Mouse (Mus musculus): ENCODE results near the gene Neurl2.

Gene Neurl2

GRCm38 (mm10) chr2:164815821-164816220 is 17.4 kb downstream of the Neurl2 start:
- DNase-seq (ENCODE audit: low read depth) = no peak

DNA sequence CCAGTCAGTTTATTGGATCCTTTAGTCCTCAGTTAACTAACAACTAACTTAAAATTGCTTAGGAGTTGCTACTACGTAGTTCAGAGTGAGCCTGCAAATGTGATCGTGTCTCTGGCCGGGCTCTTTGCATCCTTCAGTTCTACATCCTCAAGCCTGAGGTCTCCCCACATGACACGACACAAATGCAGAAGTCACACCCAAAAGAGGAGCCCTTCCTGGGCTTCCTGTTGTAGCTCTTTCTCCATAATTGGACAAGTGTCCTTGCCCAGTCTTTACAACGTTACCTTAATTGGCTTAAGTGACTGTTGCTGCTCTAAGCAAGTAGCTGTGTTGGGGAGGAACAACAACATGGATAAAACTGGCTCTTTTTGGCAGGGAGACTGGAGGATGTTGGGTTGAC is 17.9 kb downstream of the Neurl2 start:
- DNase-seq (ENCODE audit: low read depth) = no peak

DNA sequence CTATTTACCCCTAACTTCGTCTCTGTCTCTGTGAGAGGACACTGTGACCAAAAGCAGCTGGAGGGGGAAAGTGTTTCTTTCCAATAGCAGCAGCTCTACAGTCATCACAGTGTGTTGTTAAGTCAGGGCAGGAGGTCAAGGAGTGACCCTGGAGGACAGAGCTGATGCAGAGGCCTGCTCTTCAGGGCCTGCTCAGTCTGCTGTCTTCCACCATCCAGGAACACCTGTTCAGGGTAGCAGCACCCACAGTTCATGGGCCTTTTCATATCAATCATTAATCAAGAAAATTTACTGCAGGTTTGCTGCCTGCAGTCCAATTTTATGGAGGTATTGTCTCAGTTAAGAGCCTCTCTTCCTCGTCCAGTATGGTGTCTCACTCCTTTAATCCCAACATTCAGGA is 19.7 kb downstream of the Neurl2 start:
- DNase-seq (ENCODE audit: low read depth) = no peak

DNA sequence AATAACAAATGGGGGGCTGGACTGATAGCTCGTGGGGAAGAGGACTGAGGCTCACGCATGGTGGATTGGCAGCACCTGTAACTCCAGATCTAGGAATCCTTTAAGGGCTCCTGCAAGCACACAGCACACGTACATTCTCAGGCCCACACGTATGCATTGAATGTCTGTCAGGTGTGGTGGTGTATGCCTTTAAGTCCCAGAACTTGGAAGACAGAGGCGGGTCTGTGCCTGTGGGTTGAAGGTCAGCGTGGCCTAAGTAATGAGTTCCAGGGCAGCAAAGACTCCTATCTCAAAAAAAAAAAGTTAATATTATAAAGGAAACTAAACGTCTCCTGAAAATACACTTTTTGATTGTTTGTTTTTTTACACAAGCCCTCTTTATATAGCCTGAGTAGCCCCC is 26.6 kb downstream of the Neurl2 start:
- DNase-seq (ENCODE audit: low read depth) = no peak

GRCm38 (mm10) chr2:164805332-164805718 is 27.9 kb downstream of the Neurl2 start:
- no peak for DNase-seq (ENCODE audit: low read depth)

- DNase-seq (ENCODE audit: low read depth) = peak; percentile 99
Measured at GRCm38 (mm10) chr2:164804533-164805331, 28.5 kb downstream of the Neurl2 start, which contains the start of the genes Acot8 and Zswim3. Acot8 (minus strand) TSS chr2:164804882. Zswim3 (plus strand) TSS chr2:164805098.

GRCm38 (mm10) chr2:164803921-164804313 is 29.3 kb downstream of the Neurl2 start:
- no peak for DNase-seq (ENCODE audit: low read depth)

DNA sequence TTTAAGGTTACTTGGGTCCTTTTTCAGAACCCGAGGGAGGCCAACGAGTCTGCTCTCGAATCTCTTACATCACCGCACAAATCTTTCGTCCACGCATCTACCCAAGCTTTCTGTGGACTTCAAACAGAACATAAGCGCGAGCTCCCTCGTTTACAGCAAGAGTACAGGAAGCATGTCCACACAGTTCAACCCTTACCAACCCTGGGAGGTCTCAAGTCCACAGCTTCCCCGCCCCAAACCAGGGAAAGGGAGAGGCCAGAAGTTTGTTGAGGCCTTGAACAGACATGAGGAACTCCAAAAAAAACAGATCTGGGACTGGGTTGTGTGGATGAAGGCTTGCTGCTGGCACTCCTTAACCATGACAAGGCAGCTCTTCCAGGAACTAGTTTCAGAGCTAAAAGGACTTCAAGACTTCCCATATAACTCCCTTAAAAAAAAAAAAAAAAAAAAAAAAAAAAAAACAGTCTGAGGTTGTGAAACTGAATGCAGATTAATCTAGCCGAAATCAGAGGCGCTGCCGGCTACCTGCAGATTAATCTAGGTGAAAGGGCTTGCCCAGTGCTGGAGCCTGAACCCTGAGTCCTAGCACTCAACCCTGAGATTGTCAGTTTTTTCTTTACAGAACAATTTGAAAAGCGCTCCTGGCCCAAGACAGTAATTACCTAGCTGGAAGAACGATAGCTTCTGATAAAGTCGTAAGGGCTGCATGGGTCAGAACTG is 29.9 kb downstream of the Neurl2 start:
- no peak for DNase-seq (ENCODE audit: low read depth)

DNA sequence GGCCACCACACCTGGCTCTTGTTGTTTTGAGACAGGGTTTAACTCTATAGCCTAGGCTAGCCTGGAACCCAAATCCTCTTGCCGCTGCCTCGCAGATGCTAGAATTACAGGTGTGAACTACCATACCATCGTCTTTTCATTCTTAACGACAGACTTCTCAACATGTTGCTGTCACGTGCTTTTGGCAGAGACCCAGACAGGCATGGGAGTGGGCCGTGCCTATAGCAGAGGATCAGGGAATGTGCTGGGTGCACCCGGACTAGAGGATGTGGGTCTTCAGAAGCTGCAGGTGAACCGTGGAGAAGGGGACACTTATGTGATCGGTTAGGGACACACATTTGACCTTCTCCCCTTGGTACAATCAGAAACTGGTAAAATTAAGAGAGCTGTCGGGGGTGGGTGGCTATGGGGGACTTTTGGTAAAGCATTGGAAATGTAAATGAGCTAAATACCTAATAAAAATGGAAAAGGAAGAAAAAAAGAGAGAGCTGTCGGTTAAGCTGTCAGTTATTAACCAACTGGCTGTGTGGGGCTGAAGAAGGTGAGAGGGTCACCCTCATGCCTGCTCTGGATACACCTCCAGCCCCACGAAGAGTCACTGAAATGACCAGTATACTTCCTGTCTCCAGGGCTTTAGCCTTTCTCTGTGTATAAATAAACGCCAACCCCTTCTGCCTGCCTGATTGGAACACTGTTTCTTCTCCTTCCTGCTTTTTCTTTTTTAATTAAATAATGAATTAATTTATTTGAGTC is 32.8 kb downstream of the Neurl2 start:
- DNase-seq (ENCODE audit: low read depth) = no peak

GRCm38 (mm10) chr2:164798554-164798953 is 34.7 kb downstream of the Neurl2 start:
- peak; percentile 53 for DNase-seq (ENCODE audit: low read depth)

GRCm38 (mm10) chr2:164795868-164796267 is 37.4 kb downstream of the Neurl2 start:
- no peak for DNase-seq (ENCODE audit: low read depth)

DNA sequence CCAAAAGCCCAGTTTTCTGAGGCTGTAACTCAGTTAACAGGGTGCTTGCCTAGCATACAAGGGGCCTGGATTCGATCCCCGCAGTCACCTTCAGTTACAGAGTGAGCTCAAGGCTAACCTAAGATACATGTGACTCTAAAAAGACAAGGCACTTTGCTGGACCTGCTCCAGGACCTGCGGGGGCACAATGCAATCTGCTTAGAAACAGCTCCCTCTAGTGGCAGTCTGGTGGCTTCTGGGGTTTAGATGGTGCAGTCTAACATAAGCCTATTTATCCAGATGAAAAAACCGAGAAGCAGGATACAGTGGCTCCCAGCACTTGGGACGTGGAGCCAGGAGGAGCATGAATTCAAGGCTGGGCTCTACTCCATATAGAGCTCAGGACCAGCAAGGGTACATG is 39.0 kb downstream of the Neurl2 start:
- peak; percentile 95 for DNase-seq (ENCODE audit: low read depth)

DNA sequence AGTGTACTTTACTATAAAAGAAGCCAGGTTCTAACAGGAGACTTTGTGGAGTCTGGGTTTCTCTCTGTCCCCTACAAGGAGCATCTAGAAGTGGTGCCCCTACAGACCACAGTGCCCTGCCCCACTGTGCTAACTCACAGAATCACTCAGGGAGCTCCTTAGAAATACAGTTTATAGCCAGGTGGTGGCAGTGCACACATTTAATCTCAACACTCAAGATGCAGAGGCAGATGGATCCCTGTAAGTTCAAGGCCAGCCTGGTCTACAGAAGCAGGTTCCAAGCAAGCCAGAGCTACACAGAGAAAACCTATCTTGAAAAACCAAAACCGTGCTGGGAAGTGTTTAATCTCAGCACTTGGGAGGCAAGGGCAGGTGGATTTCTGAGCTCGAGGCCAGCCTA is 39.5 kb downstream of the Neurl2 start:
- peak; percentile 59 for DNase-seq (ENCODE audit: low read depth)

DNA sequence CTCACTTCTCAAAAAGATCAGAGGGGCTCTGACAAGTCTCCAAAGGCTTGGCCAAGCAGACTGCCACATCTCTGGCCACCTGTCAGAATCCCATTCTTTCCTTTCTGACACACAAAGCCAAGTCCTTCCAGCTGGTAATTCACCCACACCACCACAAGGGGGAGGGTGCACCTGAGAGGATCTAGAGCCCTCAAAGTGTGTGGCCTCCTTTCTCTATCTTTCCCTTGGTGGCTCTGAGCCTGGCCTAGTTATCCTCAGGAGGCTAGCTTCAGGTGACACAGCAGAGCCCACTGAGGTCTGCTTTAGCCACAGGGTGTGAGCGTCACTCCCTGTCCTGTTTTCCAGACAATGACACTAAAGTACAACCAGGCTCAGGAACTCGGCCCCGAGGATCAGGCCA is 40.0 kb downstream of the Neurl2 start:
- DNase-seq (ENCODE audit: low read depth) = peak; percentile 78

GRCm38 (mm10) chr2:164792400-164793190 is 40.7 kb downstream of the Neurl2 start:
- no peak for DNase-seq (ENCODE audit: low read depth)

- DNase-seq (ENCODE audit: low read depth) = no peak
Measured at GRCm38 (mm10) chr2:164791841-164792261, 41.4 kb downstream of the Neurl2 start.

- peak; percentile 57 for DNase-seq (ENCODE audit: low read depth)
Measured at GRCm38 (mm10) chr2:164790451-164790850, 42.8 kb downstream of the Neurl2 start.

DNA sequence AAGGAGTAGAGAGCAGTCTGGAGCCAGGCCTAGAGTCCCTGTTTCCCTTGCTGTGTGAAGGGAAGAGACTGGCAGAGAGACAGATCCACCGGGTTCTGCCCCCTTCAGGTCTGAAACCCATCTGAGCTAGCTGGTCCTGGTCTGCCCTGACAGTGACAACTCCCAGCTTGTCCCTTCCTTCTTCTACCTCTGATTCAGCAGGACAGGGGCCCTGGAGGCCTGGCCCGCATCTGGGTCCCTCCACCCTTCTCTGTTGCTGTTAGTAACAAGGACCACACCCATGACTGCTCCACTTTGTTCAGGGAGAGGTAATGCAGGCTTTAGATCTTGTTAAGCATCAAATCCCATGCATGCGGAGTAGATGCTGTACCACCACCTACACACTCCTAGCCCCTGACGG is 44.8 kb downstream of the Neurl2 start:
- no peak for DNase-seq (ENCODE audit: low read depth)

DNA sequence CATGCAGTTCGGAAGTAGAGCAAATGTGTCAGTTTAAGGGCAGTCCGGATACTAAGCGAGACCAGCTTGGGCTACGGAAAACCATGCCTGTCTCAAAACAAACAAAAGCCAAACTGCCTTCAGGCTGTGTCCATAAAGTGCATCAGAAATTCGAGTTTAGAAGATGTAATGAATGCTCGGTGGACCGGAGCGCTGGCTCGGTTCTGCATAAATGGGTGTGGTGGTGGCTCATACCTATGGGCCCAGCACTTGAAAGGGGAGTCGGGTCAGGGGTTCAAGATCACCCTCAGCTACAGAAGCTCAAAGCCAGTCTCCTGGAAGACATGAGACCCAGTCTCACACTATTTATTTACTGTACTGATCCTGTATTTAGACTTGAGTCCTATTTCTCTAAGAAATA is 45.5 kb downstream of the Neurl2 start:
- DNase-seq (ENCODE audit: low read depth) = no peak

DNA sequence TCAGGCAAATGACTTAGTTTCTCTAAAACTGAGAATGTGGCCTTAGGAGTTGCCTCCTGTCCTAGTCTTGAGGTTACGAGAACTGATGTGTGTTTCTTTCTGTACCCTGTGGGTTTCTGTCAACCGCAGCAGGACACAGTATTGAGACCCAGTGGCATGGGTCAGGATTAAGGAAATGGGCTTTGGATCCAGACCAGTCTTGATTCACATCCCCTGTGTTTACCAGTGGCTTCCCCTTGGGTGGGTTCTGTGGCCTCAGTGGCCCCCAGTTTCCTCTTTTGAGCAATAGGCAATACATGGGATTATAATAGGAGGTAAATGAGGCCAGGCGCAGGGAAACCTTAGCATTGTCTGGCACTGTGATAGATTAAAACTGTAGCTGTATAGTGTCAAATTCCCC is 46.2 kb downstream of the Neurl2 start:
- DNase-seq (ENCODE audit: low read depth) = no peak

GRCm38 (mm10) chr2:164786388-164786885 is 46.8 kb downstream of the Neurl2 start:
- peak; percentile 63 for DNase-seq (ENCODE audit: low read depth)

All from NIH3T3 (cell line).